Mouse (Mus musculus) hindbrain, postnatal 0 days (tissue): ENCODE data around the gene Foxc2. TPM values are rescaled to one million over a fixed set of nuclear protein-coding genes. Genes with fewer than 3 reads are reported as not detected.

Experiments used
- ATAC-seq: fragments of 200-750 bp; cut with Nextera tagmentation; 2 replicates; pipeline ENCODE4 v1.8.0; 2017; ENCODE audit warnings: mild to moderate bottlenecking, moderate TSS enrichment, moderate library complexity
- DNase-seq: peaks from one replicate; pipeline ENCODE4 v3.0.0-alpha.2; 2015; ENCODE audit warnings: low spot score
- H3K27ac ChIP-seq: fragments of 300-500 bp; sonication (generic); 2 replicates; pipeline ENCODE4 v1.5.1; 2014; ENCODE audit warnings: mild to moderate bottlenecking
- H3K27me3 ChIP-seq: fragments of 300-500 bp; sonication (generic); 2 replicates; pipeline ENCODE4 v1.6.1; 2014; ENCODE audit warnings: low read length, mixed read lengths; ENCODE audit not compliant: insufficient read depth
- H3K36me3 ChIP-seq: fragments of 300-500 bp; sonication (generic); 2 replicates; pipeline ENCODE4 v1.6.1; 2014; ENCODE audit warnings: low read length, mixed read lengths; ENCODE audit not compliant: insufficient read depth
- H3K4me1 ChIP-seq: fragments of 300-500 bp; sonication (generic); 2 replicates; pipeline ENCODE4 v1.6.1; 2014; ENCODE audit warnings: antibody characterized with exemption, low read length, mixed read lengths; ENCODE audit not compliant: insufficient read depth
- H3K4me2 ChIP-seq: fragments of 300-500 bp; sonication (generic); 2 replicates; pipeline ENCODE4 v1.6.1; 2014; ENCODE audit warnings: low read depth, mild to moderate bottlenecking, low read length, moderate library complexity, mixed read lengths
- H3K4me3 ChIP-seq: fragments of 300-500 bp; sonication (generic); 2 replicates; pipeline ENCODE4 v1.5.1; 2014; ENCODE audit warnings: low read length
- H3K9ac ChIP-seq: fragments of 300-500 bp; sonication (generic); replicated peaks from 2 replicates; pipeline ENCODE4 v1.6.1; 2014; ENCODE audit warnings: mild to moderate bottlenecking, low read length, moderate library complexity, mixed read lengths
- H3K9me3 ChIP-seq: fragments of 300-500 bp; sonication (generic); 2 replicates; pipeline ENCODE4 v1.6.1; 2016; ENCODE audit warnings: low read length, mixed read lengths
- CTCF ChIP-seq: IDR thresholded peaks from 2 replicates; pipeline ENCODE4 v1.5.1; 2016; ENCODE audit warnings: antibody characterized with exemption, control low read depth, low read depth
- WGBS: fragments of 180-500 bp; shearing (Covaris S2); extraction: QIAGEN DNeasy Blood & Tissue Kit; methylation state at CpG from one replicate; pipeline ENCODE4 v1.1.7; 2014; 5-methylcytosine and 5-hydroxymethylcytosine counted together
- polyA plus RNA-seq: library from polyadenylated mRNA; unstranded; fragments of >200 nt; fragmentation: Nextera tagmentation; extraction: Ambion mirVana; gene quantifications from 2 replicates; pipeline ENCODE4 v1.2.1, GENCODE M21; 2015
- total RNA-seq: library from RNA; depleted of rRNA; stranded (reverse); fragments of >200 nt; gene quantifications from 2 replicates; pipeline ENCODE4 v1.2.3, GENCODE M21; 2014

Gene Foxc2
- total and polyA plus RNA-seq, 2 experiments from 2014 or later, result 2.8 to 10.6 TPM

GRCm38 (mm10) chr8:121075936-121076335, 40.0 kb upstream of the Foxc2 start:
- DNase-seq, result no peak
- ATAC-seq, result no peak
- no peak for TF ChIP-seq CTCF

DNA sequence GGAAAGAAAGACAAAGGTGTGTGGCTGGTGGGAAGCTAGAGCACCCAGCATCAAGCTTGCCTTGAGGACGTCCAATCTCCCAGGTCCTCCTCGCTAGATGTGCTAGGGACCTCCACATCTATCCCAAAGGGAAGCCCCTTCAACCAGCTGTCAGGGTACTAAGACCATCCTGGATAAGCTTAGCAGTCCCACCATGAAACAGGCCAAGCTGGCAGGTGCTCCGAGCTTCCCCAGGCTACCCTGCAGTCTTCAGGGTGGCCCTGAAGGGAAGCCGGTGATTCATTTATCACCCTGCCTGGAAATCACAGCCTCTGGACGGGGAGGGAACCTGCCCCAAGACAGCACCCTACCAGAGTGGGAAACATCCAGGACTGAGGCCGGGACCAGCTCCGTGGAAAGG, 39.4 kb upstream of the Foxc2 start:
- Histone ChIP-seq H3K4me3 (no peak overlapping the region), H3K9me3 (no peaks in the 10 kb centered on the region), H3K4me1 (no peaks in the 10 kb centered on the region), H3K9ac (no peak overlapping the region), H3K27me3 (peaks cover 90% of the 10 kb centered on the region), H3K36me3 (no peaks in the 10 kb centered on the region), H3K27ac (no peak overlapping the region), H3K4me2 (no peak overlapping the region)
- TF ChIP-seq CTCF, result no peak
- DNase-seq (no peak), ATAC-seq (no peak)
- 4% methylated on average over 7 of the region's 7 CpGs for WGBS

More at GRCm38 (mm10) chr8:121075936-121076335, 40.0 kb upstream of the Foxc2 start:
- H3K27me3 ChIP-seq, result peaks cover 90% of the 10 kb centered on the region
- H3K9ac ChIP-seq, result no peak overlapping the region
- no peaks in the 10 kb centered on the region for H3K4me1 ChIP-seq
- H3K36me3 ChIP-seq, result no peaks in the 10 kb centered on the region
- no peaks in the 10 kb centered on the region for H3K9me3 ChIP-seq
- H3K4me3 ChIP-seq, result no peak overlapping the region
- H3K27ac ChIP-seq, result no peak overlapping the region
- 3% methylated on average over 13 of the region's 13 CpGs for WGBS
- no peak overlapping the region for H3K4me2 ChIP-seq

- Histone ChIP-seq H3K4me2 (no peak overlapping the region), H3K27me3 (peaks cover 97% of the 10 kb centered on the region), H3K4me3 (no peak overlapping the region), H3K27ac (no peak overlapping the region), H3K36me3 (no peaks in the 10 kb centered on the region), H3K9ac (no peak overlapping the region), H3K4me1 (no peaks in the 10 kb centered on the region), H3K9me3 (no peaks in the 10 kb centered on the region)
- 4% methylated on average over 14 of the region's 14 CpGs for WGBS
- ATAC-seq, result no peak
- no peak for DNase-seq
- TF ChIP-seq CTCF, result no peak
Measured at GRCm38 (mm10) chr8:121078721-121079120, 37.2 kb upstream of the Foxc2 start.

- no peak overlapping the region for H3K4me3 ChIP-seq
- H3K4me1 ChIP-seq, result no peaks in the 10 kb centered on the region
- TF ChIP-seq CTCF, result no peak
- H3K9me3 ChIP-seq, result no peaks in the 10 kb centered on the region
- H3K4me2 ChIP-seq, result no peak overlapping the region
- H3K27ac ChIP-seq, result no peak overlapping the region
- peaks cover 97% of the 10 kb centered on the region for H3K27me3 ChIP-seq
- DNase-seq (no peak), ATAC-seq (no peak)
- H3K36me3 ChIP-seq, result no peaks in the 10 kb centered on the region
- H3K9ac ChIP-seq, result no peak overlapping the region
- WGBS, result 3% methylated on average over 7 of the region's 7 CpGs
Measured at GRCm38 (mm10) chr8:121079201-121079600, 36.8 kb upstream of the Foxc2 start.

DNA sequence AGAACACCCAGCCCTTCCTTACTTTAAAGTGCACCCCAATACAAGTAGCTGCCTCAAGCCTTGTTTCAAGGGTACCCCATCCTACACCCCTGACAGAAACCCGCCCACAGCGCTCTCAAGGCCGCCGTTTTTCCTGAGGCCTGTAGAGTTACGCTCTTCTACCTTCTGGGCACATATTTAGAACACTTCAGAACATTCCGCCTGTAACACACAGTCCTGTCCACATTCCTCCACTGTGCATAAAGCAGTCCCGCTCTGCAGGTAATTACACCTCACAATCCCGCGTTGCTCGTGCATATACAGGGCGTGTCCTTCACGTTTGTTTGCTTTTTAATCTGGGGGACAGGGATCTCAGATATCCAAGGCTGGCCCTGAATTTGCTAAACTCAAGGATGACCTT, 36.0 kb upstream of the Foxc2 start:
- H3K4me3 ChIP-seq, result no peak overlapping the region
- TF ChIP-seq CTCF, result no peak
- H3K9ac ChIP-seq, result no peak overlapping the region
- H3K4me2 ChIP-seq, result no peak overlapping the region
- no peaks in the 10 kb centered on the region for H3K4me1 ChIP-seq
- ATAC-seq, result no peak
- H3K9me3 ChIP-seq, result no peaks in the 10 kb centered on the region
- H3K36me3 ChIP-seq, result no peaks in the 10 kb centered on the region
- H3K27me3 ChIP-seq, result peaks cover 98% of the 10 kb centered on the region
- 5% methylated on average over 12 of the region's 12 CpGs for WGBS
- H3K27ac ChIP-seq, result no peak overlapping the region
- no peak for DNase-seq

GRCm38 (mm10) chr8:121080361-121081090, 35.4 kb upstream of the Foxc2 start:
- WGBS, result 2% methylated on average over 49 of the region's 49 CpGs
- Histone ChIP-seq H3K27me3 (peaks cover 98% of the 10 kb centered on the region), H3K4me2 (no peak overlapping the region), H3K9me3 (no peaks in the 10 kb centered on the region), H3K4me1 (no peaks in the 10 kb centered on the region), H3K27ac (no peak overlapping the region), H3K4me3 (no peak overlapping the region), H3K9ac (no peak overlapping the region), H3K36me3 (no peaks in the 10 kb centered on the region)
- ATAC-seq, result no peak
- TF ChIP-seq CTCF, result no peak
- DNase-seq, result no peak

GRCm38 (mm10) chr8:121081398-121081797, 34.6 kb upstream of the Foxc2 start:
- Histone ChIP-seq H3K36me3 (no peaks in the 10 kb centered on the region), H3K27ac (no peak overlapping the region), H3K9ac (no peak overlapping the region), H3K27me3 (peaks cover 98% of the 10 kb centered on the region), H3K4me1 (no peaks in the 10 kb centered on the region), H3K4me3 (no peak overlapping the region), H3K9me3 (no peaks in the 10 kb centered on the region), H3K4me2 (no peak overlapping the region)
- no peak for DNase-seq
- 4% methylated on average over 7 of the region's 7 CpGs for WGBS
- TF ChIP-seq CTCF, result no peak
- no peak for ATAC-seq
